Mouse (Mus musculus) kidney, postnatal 25 days (tissue): ENCODE measurements around the gene Ttc32.

Experiments
- DNase-seq, 2 experiments: peaks; one replicate each; pipeline ENCODE4 v3.0.0; 2021; ENCODE audit warnings: mixed read lengths in 2 of 2

The Ttc32 gene

GRCm38 (mm10) chr12:9048090-9048489 is 18.3 kb downstream of the Ttc32 start:
- no peak for DNase-seq

GRCm38 (mm10) chr12:9050824-9051223 is 21.0 kb downstream of the Ttc32 start:
- DNase-seq, result no peak

- DNase-seq, result peak; percentile 82 to 91
These were observed 22.5 kb downstream of the Ttc32 start for GRCm38 (mm10) chr12:9052075-9052829.

- no peak for DNase-seq
These were observed 23.5 kb downstream of the Ttc32 start for GRCm38 (mm10) chr12:9053345-9053744.

- no peak for DNase-seq
These were observed 24.2 kb downstream of the Ttc32 start for GRCm38 (mm10) chr12:9054012-9054411.

- DNase-seq, result no peak
These were observed 25.5 kb downstream of the Ttc32 start for GRCm38 (mm10) chr12:9055269-9055668.

- DNase-seq, result no peak
These were observed 29.7 kb downstream of the Ttc32 start for GRCm38 (mm10) chr12:9059502-9059901.

- no peak for DNase-seq
These were observed 30.2 kb downstream of the Ttc32 start for GRCm38 (mm10) chr12:9059965-9060364.

GRCm38 (mm10) chr12:9063611-9064010 is 33.8 kb downstream of the Ttc32 start:
- no peak for DNase-seq

- DNase-seq, result no peak
These were observed 41.3 kb downstream of the Ttc32 start for GRCm38 (mm10) chr12:9071058-9071457.

GRCm38 (mm10) chr12:9071493-9071892 is 41.7 kb downstream of the Ttc32 start:
- DNase-seq, result no peak

- no peak for DNase-seq
These were observed 47.8 kb downstream of the Ttc32 start for GRCm38 (mm10) chr12:9077554-9078125.

GRCm38 (mm10) chr12:9090226-9090625 is 60.4 kb downstream of the Ttc32 start:
- no peak for DNase-seq
